Comparison of ENCODE assay signal across 8 mouse cellular contexts in genomic region chr9:46119943-46120441, GRCm38 (mm10).
A peak's percentile ranks its signal among the peaks of the same experiment; 100 is the strongest.
DNase-seq lines count a peak whose midpoint lies in the region; ATAC-seq and TF ChIP-seq lines count a peak whose summit lies in the region.

No protein-coding gene starts in this region.

- no peak overlapping the region for H3K4me3 ChIP-seq in hindbrain, postnatal 0 days (ENCODE audit: low read length)

- no peaks in the 10 kb centered on the region for H3K9me3 ChIP-seq in hindbrain, postnatal 0 days (ENCODE audit: low read length)

- no peaks in the 10 kb centered on the region for H3K27me3 ChIP-seq in hindbrain, postnatal 0 days (ENCODE audit: insufficient read depth, low read length)

- H3K4me1 ChIP-seq in hindbrain, postnatal 0 days (ENCODE audit: insufficient read depth, low read length) = peaks cover 8% of the 10 kb centered on the region; the same call in 1 of the 2 replicates

- intact Hi-C loops in left cerebral cortex, postnatal 14 days (cut with DNase I) = no loop called here

- peak; percentile 92 for ATAC-seq in hindbrain, postnatal 0 days
- ATAC-seq in megakaryocyte progenitor cell, adult 5-6 weeks (replicated peaks; ENCODE audit: poor library complexity) = peak; percentile 90
- no peak for ATAC-seq in erythroblast, adult 5-6 weeks (replicated peaks; ENCODE audit: low FRiP score, poor library complexity, severe bottlenecking)

- H3K4me2 ChIP-seq in hindbrain, postnatal 0 days (ENCODE audit: low read depth, low read length) = no peak overlapping the region

- 0 out of 2 replicates have a peak, but pooled peaks cover 7% of the 10 kb centered on the region for H3K36me3 ChIP-seq in hindbrain, postnatal 0 days (ENCODE audit: insufficient read depth, low read length)

- no peak for TF ChIP-seq CTCF in hindbrain, postnatal 0 days (IDR thresholded peaks at IDR 0.05; ENCODE audit: low read depth)

- DNase-seq in WW6 (ENCODE audit: low read depth, low spot score) = peak; percentile 54
- DNase-seq in cerebellum, postnatal 36 days = peak; percentile 54 to 61
- DNase-seq in gastrocnemius, postnatal 10 days = peak; percentile 88
- peak; percentile 79 for DNase-seq in hindbrain, postnatal 0 days (ENCODE audit: low spot score)
- peak; percentile 47 to 55 for DNase-seq in left cerebral cortex, postnatal 14 days (ENCODE audit: low spot score in 2 of 2)
- peak; percentile 70 for DNase-seq in right cerebral cortex, postnatal 14 days

- H3K27ac ChIP-seq in hindbrain, postnatal 0 days = peak overlapping the region; percentile 58; the same call in 1 of the 2 replicates

- WGBS in hindbrain, postnatal 0 days = 7% methylated on average over 6 of the region's 6 CpGs

- no peak overlapping the region for H3K9ac ChIP-seq in hindbrain, postnatal 0 days (replicated peaks; ENCODE audit: low read length)
